Mouse (Mus musculus): ENCODE measurements around the gene Tada1. TPM values are rescaled to one million over a fixed set of nuclear protein-coding genes. Genes with fewer than 3 reads are reported as not detected.

Tada1 gene
- polyA plus RNA-seq, 1 experiment from 2014 or later = 56.0 TPM

DNA sequence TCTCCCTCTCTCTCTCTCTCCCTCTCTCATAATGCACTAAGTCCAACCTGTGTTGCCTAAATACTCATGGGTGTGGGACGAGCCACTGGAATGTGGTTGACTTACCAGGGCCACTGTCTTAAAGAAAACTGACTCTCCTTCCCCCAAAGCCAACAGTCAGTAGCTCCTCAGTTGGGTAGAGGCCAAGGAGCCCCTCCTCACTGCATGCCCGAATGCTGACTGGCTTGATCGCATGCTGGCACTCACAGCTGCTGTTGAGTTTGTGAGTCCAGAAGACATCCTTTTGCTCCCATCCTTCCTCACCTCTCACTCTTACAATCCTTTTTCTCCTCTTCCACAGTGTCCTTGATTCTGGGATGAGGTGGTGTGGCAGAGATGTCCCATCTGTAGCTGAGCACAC, 32.0 kb upstream of the Tada1 start:
- Histone ChIP-seq H3K4me3 (ENCODE audit: low read depth, low read length) (no peak overlapping the region), H3K9me3 (ENCODE audit: control insufficient read depth, low read depth, low read length) (no peaks in the 10 kb centered on the region), H3K27me3 (ENCODE audit: control insufficient read depth, insufficient read depth, low read length) (no peaks in the 10 kb centered on the region), H3K36me3 (ENCODE audit: control insufficient read depth, insufficient read depth, low read length) (no peaks in the 10 kb centered on the region), H3K4me2 (replicated peaks; ENCODE audit: low read depth, low read length) (no peak overlapping the region), H3K9ac (replicated peaks; ENCODE audit: low read depth, low read length) (no peak overlapping the region), H3K27ac (ENCODE audit: low read length) (no peak overlapping the region), H3K4me1 (ENCODE audit: control insufficient read depth, insufficient read depth, low read length) (no peaks in the 10 kb centered on the region)
- WGBS = 83% methylated on average over 3 of the region's 3 CpGs
- ATAC-seq (ENCODE audit: insufficient number of reproducible peaks, insufficient read depth, low FRiP score, low read depth) = no peak

DNA sequence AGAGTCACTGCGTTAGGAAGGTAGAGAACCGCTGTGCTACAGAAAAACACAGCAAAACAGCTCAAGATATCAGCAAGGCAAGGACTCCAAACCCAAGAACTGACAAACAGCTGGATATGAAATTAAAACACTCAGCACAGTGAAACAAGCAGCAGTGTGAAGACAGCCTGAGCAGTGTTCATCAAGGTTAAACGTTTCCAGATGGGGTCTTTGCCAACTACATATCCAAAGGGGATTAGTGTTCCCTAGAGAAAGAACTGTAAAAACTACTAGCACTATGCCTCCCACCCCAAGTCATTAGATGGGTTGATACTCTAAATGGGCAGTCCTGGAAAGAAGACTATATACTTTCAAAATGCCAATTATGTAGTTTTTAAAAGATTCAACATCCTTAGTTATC, 29.6 kb upstream of the Tada1 start:
- Histone ChIP-seq H3K27ac (ENCODE audit: low read length) (no peak overlapping the region), H3K4me1 (ENCODE audit: control insufficient read depth, insufficient read depth, low read length) (no peaks in the 10 kb centered on the region), H3K36me3 (ENCODE audit: control insufficient read depth, insufficient read depth, low read length) (no peaks in the 10 kb centered on the region), H3K9me3 (ENCODE audit: control insufficient read depth, low read depth, low read length) (no peaks in the 10 kb centered on the region), H3K9ac (replicated peaks; ENCODE audit: low read depth, low read length) (no peak overlapping the region), H3K27me3 (ENCODE audit: control insufficient read depth, insufficient read depth, low read length) (no peaks in the 10 kb centered on the region), H3K4me3 (ENCODE audit: low read depth, low read length) (no peak overlapping the region), H3K4me2 (replicated peaks; ENCODE audit: low read depth, low read length) (no peak overlapping the region)
- 75% methylated on average over 3 of the region's 3 CpGs for WGBS
- ATAC-seq (ENCODE audit: insufficient number of reproducible peaks, insufficient read depth, low FRiP score, low read depth) = no peak

DNA sequence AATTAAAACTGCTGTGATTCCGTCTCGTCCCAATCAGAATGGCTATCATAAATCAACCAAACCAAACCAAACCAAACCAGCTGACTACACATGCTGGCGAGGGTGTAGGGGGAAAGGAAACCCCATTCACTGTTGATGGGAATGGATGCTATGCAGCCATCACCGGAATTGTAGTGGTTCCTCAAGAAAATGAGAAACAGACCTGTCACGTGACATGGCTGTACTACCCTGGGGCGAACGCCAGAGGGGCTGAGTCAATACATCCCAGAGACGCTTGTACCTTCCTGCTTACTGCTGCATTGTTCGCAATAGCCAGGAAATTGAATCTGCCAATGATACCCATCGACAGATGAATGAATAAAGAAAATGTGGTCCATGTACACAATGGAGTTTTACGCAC, 29.1 kb upstream of the Tada1 start:
- H3K27ac ChIP-seq (ENCODE audit: low read length) = no peak overlapping the region
- 83% methylated on average over 11 of the region's 11 CpGs for WGBS
- H3K9ac ChIP-seq (replicated peaks; ENCODE audit: low read depth, low read length) = no peak overlapping the region
- H3K36me3 ChIP-seq (ENCODE audit: control insufficient read depth, insufficient read depth, low read length) = no peaks in the 10 kb centered on the region
- no peak overlapping the region for H3K4me2 ChIP-seq (replicated peaks; ENCODE audit: low read depth, low read length)
- no peaks in the 10 kb centered on the region for H3K27me3 ChIP-seq (ENCODE audit: control insufficient read depth, insufficient read depth, low read length)
- no peaks in the 10 kb centered on the region for H3K9me3 ChIP-seq (ENCODE audit: control insufficient read depth, low read depth, low read length)
- no peaks in the 10 kb centered on the region for H3K4me1 ChIP-seq (ENCODE audit: control insufficient read depth, insufficient read depth, low read length)
- H3K4me3 ChIP-seq (ENCODE audit: low read depth, low read length) = no peak overlapping the region
- no peak for ATAC-seq (ENCODE audit: insufficient number of reproducible peaks, insufficient read depth, low FRiP score, low read depth)

DNA sequence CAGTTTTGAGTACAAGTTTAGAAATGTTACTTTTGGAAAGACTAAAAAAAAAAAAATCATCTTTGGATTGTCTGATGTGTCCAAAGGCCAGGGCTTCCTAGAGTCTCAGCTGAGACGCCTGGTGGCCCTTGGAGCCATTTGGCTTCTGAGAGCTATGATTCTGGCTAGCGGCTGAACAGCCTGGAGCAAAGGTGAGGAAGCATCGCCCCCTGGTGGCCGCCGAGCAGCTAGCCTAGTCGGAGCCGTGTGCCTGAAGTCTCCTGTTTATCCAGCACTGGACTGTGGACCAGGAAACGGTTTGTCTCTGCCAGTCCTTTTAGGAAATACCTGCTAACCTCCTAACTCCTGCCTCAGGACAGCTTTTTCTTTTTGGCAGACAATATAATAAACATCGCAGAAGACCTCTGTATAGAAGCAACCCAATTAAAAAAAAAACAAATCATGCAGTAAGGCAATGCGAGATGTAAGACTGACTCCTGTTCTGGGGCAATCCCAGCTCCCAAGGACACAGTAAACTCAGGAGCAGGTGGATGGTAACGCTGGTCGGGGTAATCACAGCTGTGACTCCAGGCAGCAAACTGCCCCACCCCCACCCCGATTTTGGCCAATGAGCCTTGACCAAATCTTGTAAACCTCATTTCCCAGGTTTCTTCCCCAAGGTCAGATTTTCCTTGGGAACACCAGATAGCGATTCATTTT, 18.6 kb upstream of the Tada1 start:
- no peak overlapping the region for H3K9ac ChIP-seq (replicated peaks; ENCODE audit: low read depth, low read length)
- peak; percentile 76; the same call in 1 of the 2 replicates for ATAC-seq (ENCODE audit: insufficient number of reproducible peaks, insufficient read depth, low FRiP score, low read depth)
- H3K4me1 ChIP-seq (ENCODE audit: control insufficient read depth, insufficient read depth, low read length) = no peaks in the 10 kb centered on the region
- no peaks in the 10 kb centered on the region for H3K27me3 ChIP-seq (ENCODE audit: control insufficient read depth, insufficient read depth, low read length)
- H3K4me3 ChIP-seq (ENCODE audit: low read depth, low read length) = no peak overlapping the region
- 22% methylated on average over 14 of the region's 14 CpGs for WGBS
- no peaks in the 10 kb centered on the region for H3K36me3 ChIP-seq (ENCODE audit: control insufficient read depth, insufficient read depth, low read length)
- no peaks in the 10 kb centered on the region for H3K9me3 ChIP-seq (ENCODE audit: control insufficient read depth, low read depth, low read length)
- H3K27ac ChIP-seq (ENCODE audit: low read length) = no peak overlapping the region
- no peak overlapping the region for H3K4me2 ChIP-seq (replicated peaks; ENCODE audit: low read depth, low read length)

- no peak overlapping the region for H3K4me2 ChIP-seq (replicated peaks; ENCODE audit: low read depth, low read length)
- 74% methylated on average over 5 of the region's 5 CpGs for WGBS
- H3K9ac ChIP-seq (replicated peaks; ENCODE audit: low read depth, low read length) = no peak overlapping the region
- no peaks in the 10 kb centered on the region for H3K4me1 ChIP-seq (ENCODE audit: control insufficient read depth, insufficient read depth, low read length)
- H3K36me3 ChIP-seq (ENCODE audit: control insufficient read depth, insufficient read depth, low read length) = no peaks in the 10 kb centered on the region
- H3K27me3 ChIP-seq (ENCODE audit: control insufficient read depth, insufficient read depth, low read length) = no peaks in the 10 kb centered on the region
- H3K27ac ChIP-seq (ENCODE audit: low read length) = no peak overlapping the region
- ATAC-seq (ENCODE audit: insufficient number of reproducible peaks, insufficient read depth, low FRiP score, low read depth) = no peak
- H3K9me3 ChIP-seq (ENCODE audit: control insufficient read depth, low read depth, low read length) = no peaks in the 10 kb centered on the region
- no peak overlapping the region for H3K4me3 ChIP-seq (ENCODE audit: low read depth, low read length)
Observed at GRCm38 (mm10) chr1:166360896-166361295, 18.0 kb upstream of the Tada1 start.

DNA sequence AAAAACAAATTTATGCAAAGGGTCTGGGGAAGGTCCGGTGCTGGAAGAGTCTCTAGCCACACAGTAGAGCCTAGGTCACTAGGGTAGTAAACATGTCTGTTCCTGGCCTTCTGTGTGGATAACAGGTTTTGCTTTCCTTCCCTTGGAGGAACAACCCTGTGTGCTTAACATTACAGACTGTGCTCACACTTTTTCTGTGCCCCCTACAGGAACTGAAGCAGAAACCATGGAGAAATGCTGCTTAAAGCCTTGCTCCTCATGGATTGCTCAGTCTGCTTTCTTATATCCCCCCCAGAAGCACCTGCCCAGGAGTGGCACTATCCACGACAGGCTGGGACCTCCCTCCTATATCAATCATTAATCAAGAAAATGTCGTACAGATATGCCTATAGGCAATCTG, 17.1 kb upstream of the Tada1 start:
- no peak overlapping the region for H3K4me3 ChIP-seq (ENCODE audit: low read depth, low read length)
- H3K9me3 ChIP-seq (ENCODE audit: control insufficient read depth, low read depth, low read length) = no peaks in the 10 kb centered on the region
- no peak overlapping the region for H3K9ac ChIP-seq (replicated peaks; ENCODE audit: low read depth, low read length)
- no peaks in the 10 kb centered on the region for H3K36me3 ChIP-seq (ENCODE audit: control insufficient read depth, insufficient read depth, low read length)
- H3K4me2 ChIP-seq (replicated peaks; ENCODE audit: low read depth, low read length) = no peak overlapping the region
- no peaks in the 10 kb centered on the region for H3K27me3 ChIP-seq (ENCODE audit: control insufficient read depth, insufficient read depth, low read length)
- no peak overlapping the region for H3K27ac ChIP-seq (ENCODE audit: low read length)
- no peaks in the 10 kb centered on the region for H3K4me1 ChIP-seq (ENCODE audit: control insufficient read depth, insufficient read depth, low read length)
- no peak for ATAC-seq (ENCODE audit: insufficient number of reproducible peaks, insufficient read depth, low FRiP score, low read depth)
- whole genome bisulfite sequencing = 52% methylated on average over 3 of the region's 3 CpGs

DNA sequence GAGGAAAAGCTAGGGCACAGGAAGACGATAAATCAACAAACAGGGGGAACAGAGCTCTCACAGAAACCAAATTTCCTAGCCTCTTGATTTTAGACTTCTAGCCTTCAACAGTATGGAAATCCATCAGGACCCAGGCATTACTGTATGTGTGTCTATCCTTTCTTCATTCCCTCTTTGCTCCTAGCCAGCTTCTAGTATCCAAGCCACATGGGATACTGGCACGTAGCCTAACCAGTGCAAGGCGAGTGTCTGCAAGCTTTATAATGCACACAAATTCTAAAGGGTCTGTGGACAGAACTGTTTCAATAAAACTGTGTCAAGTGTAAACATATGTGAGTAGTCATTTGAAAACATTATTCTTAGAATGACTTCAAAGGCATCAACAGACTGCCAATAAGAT, 16.2 kb upstream of the Tada1 start:
- Histone ChIP-seq H3K27ac (ENCODE audit: low read length) (no peak overlapping the region), H3K9ac (replicated peaks; ENCODE audit: low read depth, low read length) (no peak overlapping the region), H3K4me1 (ENCODE audit: control insufficient read depth, insufficient read depth, low read length) (no peaks in the 10 kb centered on the region), H3K4me2 (replicated peaks; ENCODE audit: low read depth, low read length) (no peak overlapping the region), H3K36me3 (ENCODE audit: control insufficient read depth, insufficient read depth, low read length) (no peaks in the 10 kb centered on the region), H3K27me3 (ENCODE audit: control insufficient read depth, insufficient read depth, low read length) (no peaks in the 10 kb centered on the region), H3K9me3 (ENCODE audit: control insufficient read depth, low read depth, low read length) (no peaks in the 10 kb centered on the region), H3K4me3 (ENCODE audit: low read depth, low read length) (no peak overlapping the region)
- ATAC-seq (ENCODE audit: insufficient number of reproducible peaks, insufficient read depth, low FRiP score, low read depth) = no peak
- 55% methylated on average over 3 of the region's 3 CpGs for whole genome bisulfite sequencing

DNA sequence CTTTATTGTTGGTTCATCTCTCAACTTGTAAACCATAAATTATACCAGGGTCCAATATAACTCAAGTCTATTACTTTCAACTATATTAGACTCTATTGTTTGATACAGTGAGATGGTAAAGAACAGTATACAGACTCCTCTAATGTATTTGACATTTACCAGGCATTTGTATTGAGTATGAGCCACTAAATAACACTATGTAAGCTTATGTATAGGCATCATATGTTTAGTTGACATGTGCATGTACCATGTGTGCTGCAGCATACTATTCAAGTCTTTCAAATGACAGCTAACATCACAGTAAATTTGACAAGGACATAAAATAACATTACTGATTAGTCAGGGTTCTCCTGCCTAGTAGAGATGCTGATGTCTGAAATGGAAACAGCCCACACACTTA, 15.8 kb upstream of the Tada1 start:
- ATAC-seq (ENCODE audit: insufficient number of reproducible peaks, insufficient read depth, low FRiP score, low read depth) = no peak
- H3K4me2 ChIP-seq (replicated peaks; ENCODE audit: low read depth, low read length) = no peak overlapping the region
- H3K27ac ChIP-seq (ENCODE audit: low read length) = no peak overlapping the region
- no peaks in the 10 kb centered on the region for H3K27me3 ChIP-seq (ENCODE audit: control insufficient read depth, insufficient read depth, low read length)
- H3K9ac ChIP-seq (replicated peaks; ENCODE audit: low read depth, low read length) = no peak overlapping the region
- no peak overlapping the region for H3K4me3 ChIP-seq (ENCODE audit: low read depth, low read length)
- no peaks in the 10 kb centered on the region for H3K9me3 ChIP-seq (ENCODE audit: control insufficient read depth, low read depth, low read length)
- no peaks in the 10 kb centered on the region for H3K36me3 ChIP-seq (ENCODE audit: control insufficient read depth, insufficient read depth, low read length)
- no peaks in the 10 kb centered on the region for H3K4me1 ChIP-seq (ENCODE audit: control insufficient read depth, insufficient read depth, low read length)

DNA sequence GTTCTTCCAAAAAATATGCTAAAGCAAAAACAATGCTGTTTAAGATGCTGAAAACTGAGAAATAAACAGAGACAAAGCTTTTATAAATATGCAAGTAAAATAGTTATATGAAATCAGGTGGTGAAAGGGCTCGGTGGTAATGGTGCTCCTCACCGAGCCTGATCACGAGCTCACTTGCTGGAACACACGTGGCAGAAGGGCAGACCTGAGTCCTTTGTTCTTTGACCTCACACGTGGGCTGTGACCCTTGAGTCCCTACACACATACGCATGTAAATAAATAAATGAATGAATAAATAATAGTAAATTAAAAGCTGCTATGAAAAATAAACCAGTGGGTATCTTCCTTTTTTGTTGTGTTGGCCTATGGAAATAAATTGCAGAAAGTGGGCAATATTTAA, 1.7 kb upstream of the Tada1 start:
- Histone ChIP-seq H3K4me2 (replicated peaks; ENCODE audit: low read depth, low read length) (no peak overlapping the region), H3K27me3 (ENCODE audit: control insufficient read depth, insufficient read depth, low read length) (no peaks in the 10 kb centered on the region), H3K27ac (ENCODE audit: low read length) (no peak overlapping the region), H3K4me1 (ENCODE audit: control insufficient read depth, insufficient read depth, low read length) (peaks cover 14% of the 10 kb centered on the region; the same call in 1 of the 2 replicates), H3K9ac (replicated peaks; ENCODE audit: low read depth, low read length) (no peak overlapping the region), H3K4me3 (ENCODE audit: low read depth, low read length) (no peak overlapping the region), H3K36me3 (ENCODE audit: control insufficient read depth, insufficient read depth, low read length) (no peaks in the 10 kb centered on the region), H3K9me3 (ENCODE audit: control insufficient read depth, low read depth, low read length) (no peaks in the 10 kb centered on the region)
- 79% methylated on average over 6 of the region's 6 CpGs for WGBS
- ATAC-seq (ENCODE audit: insufficient number of reproducible peaks, insufficient read depth, low FRiP score, low read depth) = no peak

Data from stomach, embryonic 14.5 days (tissue).